Mouse (Mus musculus) bone marrow, adult 2 months (tissue): Measurements from ENCODE around the gene Colgalt1.

Source experiments
- CTCF ChIP-seq: fragments of 200-500 bp; IDR thresholded peaks from 2 replicates; pipeline ENCODE4 v1.5.1; 2011; ENCODE audit warnings: low read length, control low read depth; ENCODE audit not compliant: control insufficient read depth, insufficient read depth
- POLR2A ChIP-seq: fragments of 200-500 bp; IDR thresholded peaks from 2 replicates; pipeline ENCODE4 v1.6.1; 2011; ENCODE audit warnings: low read depth, mild to moderate bottlenecking, control low read depth, low read length, borderline replicate concordance; ENCODE audit not compliant: control insufficient read depth

- no peak for TF ChIP-seq CTCF
- TF ChIP-seq POLR2A, result no peak
Measured at GRCm38 (mm10) chr8:71665331-71666130, 54.7 kb downstream of the Colgalt1 start.
